Mouse (Mus musculus): Measurements from ENCODE around the gene Mal. TPM values are rescaled to one million over a fixed set of nuclear protein-coding genes. Genes with fewer than 3 reads are reported as not detected.

Gene Mal
- polyA plus RNA-seq, 1 experiment from 2014 or later: 0.72 TPM

Other genes with a start within 250 kb of the Mal start
- 0.12 and 0.15 TPM in 2 replicates for gene Gpat2, start 231.5 kb downstream of the Mal start, polyA plus RNA-seq (2016; fragmentation: Nextera tagmentation; extraction: Ambion mirVana)
- 29.4 and 30.8 TPM in 2 replicates for gene Fahd2a, start 212.1 kb downstream of the Mal start, polyA plus RNA-seq (2016; fragmentation: Nextera tagmentation; extraction: Ambion mirVana)
- gene Kcnip3, start 134.6 kb downstream of the Mal start, polyA plus RNA-seq (2016; fragmentation: Nextera tagmentation; extraction: Ambion mirVana): 1.4 and 3.5 TPM in 2 replicates
- 0.42 and 0.77 TPM in 2 replicates for gene Prom2, start 115.2 kb downstream of the Mal start, polyA plus RNA-seq (2016; fragmentation: Nextera tagmentation; extraction: Ambion mirVana)
- 8.0 and 8.4 TPM in 2 replicates for gene Zfp661, start 69.6 kb downstream of the Mal start, polyA plus RNA-seq (2016; fragmentation: Nextera tagmentation; extraction: Ambion mirVana)
- 141 and 149 TPM in 2 replicates for gene Mrps5, start 69.5 kb downstream of the Mal start, polyA plus RNA-seq (2016; fragmentation: Nextera tagmentation; extraction: Ambion mirVana)
- 1.1 and 1.5 TPM in 2 replicates for gene Mall, start 73.2 kb upstream of the Mal start, polyA plus RNA-seq (2016; fragmentation: Nextera tagmentation; extraction: Ambion mirVana)
- 29.2 and 29.3 TPM in 2 replicates for gene Nphp1, start 132.2 kb upstream of the Mal start, polyA plus RNA-seq (2016; fragmentation: Nextera tagmentation; extraction: Ambion mirVana)
- gene Mtln, start 135.8 kb upstream of the Mal start, polyA plus RNA-seq (2016; fragmentation: Nextera tagmentation; extraction: Ambion mirVana): 24.1 and 28.3 TPM in 2 replicates
- 50.6 and 52.7 TPM in 2 replicates for gene Bub1, start 175.2 kb upstream of the Mal start, polyA plus RNA-seq (2016; fragmentation: Nextera tagmentation; extraction: Ambion mirVana)
- gene Acoxl, start 182.2 kb upstream of the Mal start, polyA plus RNA-seq (2016; fragmentation: Nextera tagmentation; extraction: Ambion mirVana): 0.09 and 0.15 TPM in 2 replicates

All from hindbrain, embryonic 12.5 days (tissue).